Mouse (Mus musculus) cerebellum, adult 18-20 months (tissue): ENCODE measurements around the gene Olfr735.

Experiments
- DNase-seq, 2 experiments: peaks; one replicate each; pipeline ENCODE4 v3.0.0; 2021

Olfr735 gene

GRCm38 (mm10) chr14:50348796-50349195 lies at the start of gene Olfr735:
Olfr735 (minus strand) TSS chr14:50348872.
- DNase-seq: no peak

- DNase-seq: no peak
Observed at GRCm38 (mm10) chr14:50380863-50381262, 32.2 kb upstream of the Olfr735 start, which contains the start of gene Olfr736. Olfr736 (plus strand) TSS chr14:50381163.

- no peak for DNase-seq
Observed at GRCm38 (mm10) chr14:50363561-50363960, 14.9 kb upstream of the Olfr735 start.

- no peak for DNase-seq
Observed at GRCm38 (mm10) chr14:50360480-50360879, 11.8 kb upstream of the Olfr735 start.

GRCm38 (mm10) chr14:50357593-50357992 lies 8.9 kb upstream of the Olfr735 start, which contains the start of gene Tlr11:
Tlr11 (plus strand) TSS chr14:50357914.
- no peak for DNase-seq

- DNase-seq: no peak
Observed at GRCm38 (mm10) chr14:50356725-50357124, 8.1 kb upstream of the Olfr735 start.

- DNase-seq: no peak
Observed at GRCm38 (mm10) chr14:50352438-50352837, 3.8 kb upstream of the Olfr735 start.

- no peak for DNase-seq
Observed at GRCm38 (mm10) chr14:50326661-50327060, 22.0 kb downstream of the Olfr735 start, which contains the start of gene Olfr734. Olfr734 (minus strand) TSS chr14:50326761.

GRCm38 (mm10) chr14:50301422-50301821 lies 47.2 kb downstream of the Olfr735 start, which contains the start of gene Olfr733:
Olfr733 (minus strand) TSS chr14:50301522.
- DNase-seq: no peak
